Mouse (Mus musculus) layer of hippocampus, postnatal 10 days (tissue): Measurements from ENCODE around the gene Rnf224. TPM values are rescaled to one million over a fixed set of nuclear protein-coding genes. Genes with fewer than 3 reads are reported as not detected.

Source experiments
- DNase-seq, 2 experiments: peaks; one replicate each; pipeline ENCODE4 v3.0.0; 2021; ENCODE audit warnings: low spot score in 2 of 2
- total RNA-seq, 2 experiments: library from RNA; stranded (reverse); gene quantifications; 2 replicates each; pipeline ENCODE4 v1.2.3; 2021

Rnf224 gene
- total RNA-seq, 2 experiments from 2014 or later, result not detected

GRCm38 (mm10) chr2:25196172-25196954, 40.2 kb downstream of the Rnf224 start, which contains the start of gene Tor4a:
Gene Tor4a, minus strand, starts transcription at chr2:25196886.
- DNase-seq, result peak in 1 of 2 experiments; percentile 33

- no peak for DNase-seq
Measured at GRCm38 (mm10) chr2:25195211-25196156, 41.1 kb downstream of the Rnf224 start.

GRCm38 (mm10) chr2:25194486-25195171, 42.0 kb downstream of the Rnf224 start:
- no peak for DNase-seq

- no peak for DNase-seq
Measured at GRCm38 (mm10) chr2:25194006-25194405, 42.6 kb downstream of the Rnf224 start.

- DNase-seq, result peak; percentile 81 to 88
Measured at GRCm38 (mm10) chr2:25193330-25193770, 43.2 kb downstream of the Rnf224 start.

- no peak for DNase-seq
Measured at GRCm38 (mm10) chr2:25187841-25188240, 48.7 kb downstream of the Rnf224 start.

GRCm38 (mm10) chr2:25186575-25186930, 50.0 kb downstream of the Rnf224 start:
- no peak for DNase-seq

GRCm38 (mm10) chr2:25185625-25186574, 50.7 kb downstream of the Rnf224 start:
- DNase-seq, result peak; percentile 62 to 76

- peak in 1 of 2 experiments; percentile 7 for DNase-seq
Measured at GRCm38 (mm10) chr2:25184496-25184895, 52.1 kb downstream of the Rnf224 start.

Other genes starting within 250 kb of the Rnf224 start
- 100 to 1,000 TPM; 793 to 858 TPM for gene Nsmf, start 182.4 kb downstream of the Rnf224 start, total RNA-seq
- not detected for gene Entpd8, start 156.5 kb downstream of the Rnf224 start, total RNA-seq
- gene Noxa1, start 141.6 kb downstream of the Rnf224 start, total RNA-seq, result not detected
- 10 to 100 TPM; 43.0 to 50.3 TPM for gene Nrarp, start 56.0 kb downstream of the Rnf224 start, total RNA-seq
- gene Tor4a, start 39.9 kb downstream of the Rnf224 start, total RNA-seq, result 1 to 10 TPM; 1.8 to 2.4 TPM
- gene Nelfb, start 25.3 kb downstream of the Rnf224 start, total RNA-seq, result 10 to 100 TPM; 50.6 to 59.3 TPM
- gene Stpg3, start 22.1 kb downstream of the Rnf224 start, total RNA-seq, result not detected
- not detected for gene Fam166a, start 18.0 kb downstream of the Rnf224 start, total RNA-seq
- 100 to 1,000 TPM; 394 to 449 TPM for gene Tubb4b, start 12.1 kb downstream of the Rnf224 start, total RNA-seq
- not detected for gene Slc34a3, start 2.4 kb downstream of the Rnf224 start, total RNA-seq
- 100 to 1,000 TPM; 212 to 216 TPM for gene Rnf208, start 5.5 kb upstream of the Rnf224 start, total RNA-seq
- gene Cysrt1, start 5.7 kb upstream of the Rnf224 start, total RNA-seq, result not detected
- gene AL732309.1, start 10.1 kb upstream of the Rnf224 start, total RNA-seq, result 1 to 10 TPM in 1 of 2 experiments, under 1 TPM in 1; 0.45 to 4.0 TPM
- gene Tmem203, start 18.7 kb upstream of the Rnf224 start, total RNA-seq, result 10 to 100 TPM; 35.6 to 39.1 TPM
- gene Tprn, start 25.8 kb upstream of the Rnf224 start, total RNA-seq, result 10 to 100 TPM; 13.9 to 14.0 TPM
- 10 to 100 TPM; 77.2 to 83.4 TPM for gene Ssna1, start 35.7 kb upstream of the Rnf224 start, total RNA-seq
- gene Anapc2, start 35.7 kb upstream of the Rnf224 start, total RNA-seq, result 10 to 100 TPM; 82.8 to 85.3 TPM
- not detected for gene Tmem210, start 51.4 kb upstream of the Rnf224 start, total RNA-seq
- not detected for gene Lrrc26, start 53.1 kb upstream of the Rnf224 start, total RNA-seq
- gene Grin1, start 82.4 kb upstream of the Rnf224 start, total RNA-seq, result 100 to 1,000 TPM; 345 to 348 TPM
- 10 to 100 TPM; 51.3 to 59.8 TPM for gene Man1b1, start 95.6 kb upstream of the Rnf224 start, total RNA-seq
- gene Dpp7, start 119.6 kb upstream of the Rnf224 start, total RNA-seq, result 10 to 100 TPM; 21.2 to 28.0 TPM
- 10 to 100 TPM; 11.2 to 11.5 TPM for gene Uap1l1, start 128.9 kb upstream of the Rnf224 start, total RNA-seq
- 10 to 100 TPM; 16.0 to 18.3 TPM for gene Sapcd2, start 135.5 kb upstream of the Rnf224 start, total RNA-seq
- gene Entpd2, start 159.1 kb upstream of the Rnf224 start, total RNA-seq, result 10 to 100 TPM; 26.1 to 26.6 TPM
- gene Npdc1, start 162.6 kb upstream of the Rnf224 start, total RNA-seq, result 100 to 1,000 TPM; 416 to 446 TPM
- gene Fut7, start 186.5 kb upstream of the Rnf224 start, total RNA-seq, result under 1 TPM; 0.33 to 0.78 TPM
- 100 to 1,000 TPM; 107 to 118 TPM for gene Abca2, start 191.9 kb upstream of the Rnf224 start, total RNA-seq
- gene Clic3, start 220.1 kb upstream of the Rnf224 start, total RNA-seq, result under 1 TPM in 1 of 2 experiments, not detected in 1; 0.60 TPM
- 10 to 100 TPM; 56.1 to 68.6 TPM for gene Paxx, start 224.3 kb upstream of the Rnf224 start, total RNA-seq
- gene Ptgds, start 233.3 kb upstream of the Rnf224 start, total RNA-seq, result 100 to 1,000 TPM; 257 to 743 TPM